Mouse (Mus musculus): Measurements from ENCODE around the gene Sumf1. TPM values are rescaled to one million over a fixed set of nuclear protein-coding genes. Genes with fewer than 3 reads are reported as not detected.

The Sumf1 gene
- total RNA-seq (2021): 10 to 100 TPM; 12.1 to 13.5 TPM
- 11.0 and 11.8 TPM in 2 replicates for polyA plus RNA-seq (2012; rRNA removed)
- long read RNA-seq, transcript Sumf1-201 (9 exons, 2,593 nt): major isoform, 15 of 28 reads
- long read RNA-seq, partial matches to known transcripts: 0 of 28 reads
- long read RNA-seq, other reads (novel, unspliced or antisense): 13 of 28 reads

- Histone ChIP-seq H3K79me2 (replicated peaks; ENCODE audit: control insufficient read depth, insufficient read depth, low read length) (no peaks in the 10 kb centered on the region), H3K36me3 (ENCODE audit: control insufficient read depth, insufficient read depth, low read length) (no peaks in the 10 kb centered on the region), H3K27me3 (ENCODE audit: control insufficient read depth, insufficient read depth, low read length) (no peaks in the 10 kb centered on the region), H3K4me1 (ENCODE audit: control insufficient read depth, insufficient read depth, low read length) (no peaks in the 10 kb centered on the region), H3K4me3 (peak within 1 kb of the TSS; percentile 60), H3K9ac (ENCODE audit: low read depth, low read length) (peak within 1 kb of the TSS; percentile 86), H3K27ac (peak within 1 kb of the TSS; percentile 60)
- intact Hi-C loops (cut with DNase I): loop anchor here (2.0 to 5.0 kb wide), 2 partner anchors 28 to 122 kb away; partner anchors contain the start of gene Itpr1
- peak; percentile 90 to 92 for DNase-seq
- 4% methylated on average over 49 of the region's 49 CpGs for WGBS
- TF ChIP-seq CTCF (IDR thresholded peaks at IDR 0.05) (no peak), EP300 (IDR thresholded peaks at IDR 0.05; ENCODE audit: insufficient read depth, low read depth, low read length) (peak; percentile 51; the same call in 1 of the 2 replicates), POLR2A (IDR thresholded peaks at IDR 0.05; ENCODE audit: insufficient read depth, low read depth, low read length) (peak; percentile 58)
Observed at GRCm38 (mm10) chr6:108184847-108185684, at the start of gene Sumf1. TSS of gene Sumf1 (minus strand) at chr6:108185582.

GRCm38 (mm10) chr6:108234536-108234935 lies 49.2 kb upstream of the Sumf1 start:
- H3K79me2 ChIP-seq (replicated peaks; ENCODE audit: control insufficient read depth, insufficient read depth, low read length): no peaks in the 10 kb centered on the region
- intact Hi-C loops (cut with DNase I): loop anchor here (1.0 to 5.0 kb wide), 2 partner anchors 72 to 93 kb away; no protein-coding TSS in a partner anchor
- WGBS: 38% methylated on average over 6 of the region's 6 CpGs
- H3K27me3 ChIP-seq (ENCODE audit: control insufficient read depth, insufficient read depth, low read length): no peaks in the 10 kb centered on the region
- H3K27ac ChIP-seq: peak overlapping the region; percentile 62
- TF ChIP-seq EP300 (IDR thresholded peaks at IDR 0.05; ENCODE audit: insufficient read depth, low read depth, low read length): no peak
- no peak for TF ChIP-seq POLR2A (IDR thresholded peaks at IDR 0.05; ENCODE audit: insufficient read depth, low read depth, low read length)
- H3K9ac ChIP-seq (ENCODE audit: low read depth, low read length): no peak overlapping the region
- no peak for DNase-seq
- peaks cover 13% of the 10 kb centered on the region for H3K36me3 ChIP-seq (ENCODE audit: control insufficient read depth, insufficient read depth, low read length)
- no peak overlapping the region for H3K4me3 ChIP-seq
- peaks cover 38% of the 10 kb centered on the region for H3K4me1 ChIP-seq (ENCODE audit: control insufficient read depth, insufficient read depth, low read length)

GRCm38 (mm10) chr6:108233070-108233469 lies 47.7 kb upstream of the Sumf1 start:
- Histone ChIP-seq H3K9ac (ENCODE audit: low read depth, low read length) (no peak overlapping the region), H3K27me3 (ENCODE audit: control insufficient read depth, insufficient read depth, low read length) (no peaks in the 10 kb centered on the region), H3K4me1 (ENCODE audit: control insufficient read depth, insufficient read depth, low read length) (peaks cover 38% of the 10 kb centered on the region), H3K27ac (peak overlapping the region; percentile 62), H3K36me3 (ENCODE audit: control insufficient read depth, insufficient read depth, low read length) (peaks cover 13% of the 10 kb centered on the region), H3K4me3 (no peak overlapping the region), H3K79me2 (replicated peaks; ENCODE audit: control insufficient read depth, insufficient read depth, low read length) (no peaks in the 10 kb centered on the region)
- TF ChIP-seq POLR2A (IDR thresholded peaks at IDR 0.05; ENCODE audit: insufficient read depth, low read depth, low read length) (no peak), CTCF (IDR thresholded peaks at IDR 0.05) (no peak), EP300 (IDR thresholded peaks at IDR 0.05; ENCODE audit: insufficient read depth, low read depth, low read length) (peak; percentile 65; the same call in 1 of the 2 replicates)
- WGBS: 4% methylated on average over 6 of the region's 6 CpGs
- peak; percentile 60 to 63 for DNase-seq
- intact Hi-C loops (cut with DNase I): loop anchor here (2.0 to 5.0 kb wide), 2 partner anchors 18 to 94 kb away; no protein-coding TSS in a partner anchor

GRCm38 (mm10) chr6:108231892-108232710 lies 46.7 kb upstream of the Sumf1 start:
- no peak for TF ChIP-seq EP300 (IDR thresholded peaks at IDR 0.05; ENCODE audit: insufficient read depth, low read depth, low read length)
- TF ChIP-seq CTCF (IDR thresholded peaks at IDR 0.05): peak; percentile 56
- Histone ChIP-seq H3K4me3 (no peak overlapping the region), H3K4me1 (ENCODE audit: control insufficient read depth, insufficient read depth, low read length) (peaks cover 38% of the 10 kb centered on the region), H3K9ac (ENCODE audit: low read depth, low read length) (no peak overlapping the region), H3K79me2 (replicated peaks; ENCODE audit: control insufficient read depth, insufficient read depth, low read length) (no peaks in the 10 kb centered on the region), H3K27me3 (ENCODE audit: control insufficient read depth, insufficient read depth, low read length) (no peaks in the 10 kb centered on the region), H3K27ac (peak overlapping the region; percentile 62), H3K36me3 (ENCODE audit: control insufficient read depth, insufficient read depth, low read length) (peaks cover 12% of the 10 kb centered on the region)
- 66% methylated on average over 11 of the region's 11 CpGs for WGBS
- DNase-seq: no peak
- intact Hi-C loops (cut with DNase I): loop anchor here (2.0 to 5.0 kb wide), 2 partner anchors 17 to 95 kb away; no protein-coding TSS in a partner anchor

GRCm38 (mm10) chr6:108230608-108231007 lies 45.2 kb upstream of the Sumf1 start:
- DNase-seq: peak in 1 of 2 experiments; percentile 14
- no peak overlapping the region for H3K4me3 ChIP-seq
- H3K36me3 ChIP-seq (ENCODE audit: control insufficient read depth, insufficient read depth, low read length): peaks cover 18% of the 10 kb centered on the region
- no peak for TF ChIP-seq POLR2A (IDR thresholded peaks at IDR 0.05; ENCODE audit: insufficient read depth, low read depth, low read length)
- TF ChIP-seq CTCF (IDR thresholded peaks at IDR 0.05): no peak
- no peak for TF ChIP-seq EP300 (IDR thresholded peaks at IDR 0.05; ENCODE audit: insufficient read depth, low read depth, low read length)
- peaks cover 2% of the 10 kb centered on the region; the same call in 1 of the 2 replicates for H3K79me2 ChIP-seq (replicated peaks; ENCODE audit: control insufficient read depth, insufficient read depth, low read length)
- H3K9ac ChIP-seq (ENCODE audit: low read depth, low read length): no peak overlapping the region
- no peak overlapping the region for H3K27ac ChIP-seq
- H3K27me3 ChIP-seq (ENCODE audit: control insufficient read depth, insufficient read depth, low read length): no peaks in the 10 kb centered on the region
- intact Hi-C loops (cut with DNase I): loop anchor here (5.0 kb wide), 1 partner anchor 97 kb away; no protein-coding TSS in a partner anchor
- WGBS: 72% methylated on average over 3 of the region's 3 CpGs
- peaks cover 35% of the 10 kb centered on the region for H3K4me1 ChIP-seq (ENCODE audit: control insufficient read depth, insufficient read depth, low read length)
